Mouse (Mus musculus): ENCODE measurements around the gene Negr1.

GRCm38 (mm10) chr3:157155513-157155912, 593.9 kb downstream of the Negr1 start:
- TF ChIP-seq ZNF384 (IDR thresholded peaks at IDR 0.05; ENCODE audit: low read depth, low read length) (no peak), ZC3H11A (IDR thresholded peaks at IDR 0.05; ENCODE audit: borderline replicate concordance, low read depth, low read length) (no peak), CHD2 (IDR thresholded peaks at IDR 0.05; ENCODE audit: low read depth, low read length) (no peak)

Data from ES-E14 (cell line).